Mouse (Mus musculus) cerebral cortex, adult 2 months (tissue): ENCODE results near the gene Lrrc18.

ENCODE experiments used
- WGBS: fragments of 180-500 bp; shearing (Covaris S2); methylation state at CpG from one replicate; pipeline ENCODE4 v1.1.7; 2018; 5-methylcytosine and 5-hydroxymethylcytosine counted together

Lrrc18 gene

GRCm38 (mm10) chr14:32991082-32991481, at the start of gene Lrrc18:
Lrrc18 (plus strand) TSS chr14:32991382.
- 95% methylated on average over 2 of the region's 2 CpGs for WGBS

- 59% methylated on average over 2 of the region's 2 CpGs for WGBS
Measured at GRCm38 (mm10) chr14:32947512-32947911, 43.7 kb upstream of the Lrrc18 start.

GRCm38 (mm10) chr14:32950312-32951301, 40.6 kb upstream of the Lrrc18 start:
- WGBS: 66% methylated on average over 20 of the region's 20 CpGs

GRCm38 (mm10) chr14:32956486-32956885, 34.7 kb upstream of the Lrrc18 start:
- WGBS: 39% methylated on average over 8 of the region's 8 CpGs

GRCm38 (mm10) chr14:32958671-32959070, 32.5 kb upstream of the Lrrc18 start:
- 82% methylated on average over 8 of the region's 8 CpGs for WGBS

- 47% methylated on average over 5 of the region's 5 CpGs for WGBS
Measured at GRCm38 (mm10) chr14:32960481-32960880, 30.7 kb upstream of the Lrrc18 start.

GRCm38 (mm10) chr14:32964742-32965141, 26.4 kb upstream of the Lrrc18 start:
- WGBS: 93% methylated on average over 10 of the region's 10 CpGs

GRCm38 (mm10) chr14:32970700-32971099, 20.5 kb upstream of the Lrrc18 start:
- WGBS: 88% methylated on average over 9 of the region's 9 CpGs

GRCm38 (mm10) chr14:32984176-32984738, 6.9 kb upstream of the Lrrc18 start:
- WGBS: 80% methylated on average over 6 of the region's 6 CpGs

- 83% methylated on average over 4 of the region's 4 CpGs for WGBS
Measured at GRCm38 (mm10) chr14:32986659-32987058, 4.5 kb upstream of the Lrrc18 start.

GRCm38 (mm10) chr14:32994954-32995636, 3.9 kb downstream of the Lrrc18 start:
- 23% methylated on average over 10 of the region's 10 CpGs for WGBS

- 63% methylated on average over 10 of the region's 10 CpGs for WGBS
Measured at GRCm38 (mm10) chr14:32999511-32999910, 8.3 kb downstream of the Lrrc18 start.

- 44% methylated on average over 8 of the region's 8 CpGs for WGBS
Measured at GRCm38 (mm10) chr14:33000112-33000979, 9.2 kb downstream of the Lrrc18 start.

GRCm38 (mm10) chr14:33005114-33005513, 13.9 kb downstream of the Lrrc18 start:
- WGBS: 98% methylated on average over 1 of the region's 1 CpGs

GRCm38 (mm10) chr14:33007638-33008037, 16.5 kb downstream of the Lrrc18 start:
- WGBS: 88% methylated on average over 1 of the region's 1 CpGs

- 83% methylated on average over 3 of the region's 3 CpGs for WGBS
Measured at GRCm38 (mm10) chr14:33019050-33019449, 27.9 kb downstream of the Lrrc18 start.

- 67% methylated on average over 5 of the region's 5 CpGs for WGBS
Measured at GRCm38 (mm10) chr14:33019606-33020005, 28.4 kb downstream of the Lrrc18 start.

GRCm38 (mm10) chr14:33030849-33031248, 39.7 kb downstream of the Lrrc18 start:
- WGBS: 87% methylated on average over 3 of the region's 3 CpGs

GRCm38 (mm10) chr14:33033424-33033823, 42.2 kb downstream of the Lrrc18 start:
- 50% methylated on average over 6 of the region's 6 CpGs for WGBS

GRCm38 (mm10) chr14:33035386-33035785, 44.2 kb downstream of the Lrrc18 start:
- WGBS: 77% methylated on average over 5 of the region's 5 CpGs

GRCm38 (mm10) chr14:33036811-33037210, 45.6 kb downstream of the Lrrc18 start:
- 63% methylated on average over 3 of the region's 3 CpGs for WGBS
